Mouse (Mus musculus) kidney, adult 2 months (tissue): ENCODE results near the gene Dnajc8. TPM values are rescaled to one million over a fixed set of nuclear protein-coding genes. Genes with fewer than 3 reads are reported as not detected.
"Not testable (repeated sequence)": the region's sequence is repeated elsewhere in the genome, so short reads cannot be mapped to it uniquely, and the experiment has no call there.

Experiments
- DNase-seq: peaks from one replicate; pipeline ENCODE4 v3.0.0; 2021
- H3K27ac ChIP-seq: fragments of 200-500 bp; 2 replicates; pipeline ENCODE4 v1.5.1; 2012; ENCODE audit warnings: low read depth, low read length, control low read depth, inconsistent platforms; ENCODE audit not compliant: insufficient read depth
- H3K27me3 ChIP-seq: fragments of 200-500 bp; replicated peaks from 2 replicates; pipeline ENCODE4 v1.6.1; 2012; ENCODE audit warnings: mild to moderate bottlenecking, moderate library complexity, low read length, inconsistent platforms; ENCODE audit not compliant: control insufficient read depth, insufficient read depth
- H3K36me3 ChIP-seq: fragments of 200-500 bp; 2 replicates; pipeline ENCODE4 v1.6.1; 2012; ENCODE audit warnings: mild to moderate bottlenecking, moderate library complexity, low read length, inconsistent platforms; ENCODE audit not compliant: control insufficient read depth, insufficient read depth
- H3K4me1 ChIP-seq: fragments of 200-500 bp; 2 replicates; pipeline ENCODE4 v1.6.1; 2011; ENCODE audit warnings: low read length; ENCODE audit not compliant: control insufficient read depth, insufficient read depth
- H3K4me3 ChIP-seq: fragments of 200-500 bp; 2 replicates; pipeline ENCODE4 v1.5.1; 2011; ENCODE audit warnings: mild to moderate bottlenecking, low read depth, low read length, control low read depth; ENCODE audit not compliant: insufficient read depth
- CTCF ChIP-seq: fragments of 200-500 bp; conservative IDR thresholded peaks from 2 replicates; pipeline ENCODE4 v1.5.1; 2011; ENCODE audit warnings: low read depth, mild to moderate bottlenecking, control low read depth, low read length, moderate library complexity, mixed read lengths; ENCODE audit not compliant: insufficient read depth, insufficient read length
- POLR2A ChIP-seq: fragments of 200-500 bp; IDR thresholded peaks from one replicate; pipeline ENCODE4 v1.6.1; 2011; ENCODE audit warnings: low read depth, low read length, control low read depth
- WGBS: fragments of 180-500 bp; shearing (Covaris S2); methylation state at CpG from one replicate; pipeline ENCODE4 v1.1.7; 2018; 5-methylcytosine and 5-hydroxymethylcytosine counted together
- polyA plus RNA-seq: library from polyadenylated mRNA; depleted of rRNA; stranded (reverse); fragments of >200 nt; gene quantifications from 2 replicates; pipeline ENCODE4 v1.2.3, GENCODE M21; 2012

Dnajc8 gene
- polyA plus RNA-seq, 1 experiment: 32.2 TPM

DNA sequence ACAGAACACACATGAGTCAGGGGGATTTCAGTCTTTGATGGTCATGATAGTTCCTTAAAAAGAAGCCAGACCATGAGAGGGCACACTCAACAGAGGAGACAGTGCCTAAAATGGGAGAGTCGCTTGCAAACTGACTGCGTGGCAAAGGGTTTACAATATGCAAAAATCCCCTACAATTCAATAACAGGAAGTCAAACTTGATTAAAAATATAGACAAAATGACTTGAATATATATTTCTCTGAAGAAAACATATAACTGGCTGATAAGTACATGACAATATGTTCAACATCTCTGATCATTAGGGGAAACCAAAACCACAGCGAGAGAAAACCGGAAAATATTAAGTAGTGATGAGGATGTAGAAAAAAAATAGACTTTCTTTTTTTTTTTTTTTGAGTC lies 50.9 kb downstream of the Dnajc8 start:
- H3K27ac ChIP-seq: no peak overlapping the region
- no peaks in the 10 kb centered on the region for H3K27me3 ChIP-seq
- TF ChIP-seq CTCF: no peak
- H3K4me1 ChIP-seq: no peaks in the 10 kb centered on the region
- no peak for DNase-seq
- H3K36me3 ChIP-seq: no peaks in the 10 kb centered on the region
- no peak overlapping the region for H3K4me3 ChIP-seq
- WGBS: 93% methylated on average over 4 of the region's 4 CpGs

DNA sequence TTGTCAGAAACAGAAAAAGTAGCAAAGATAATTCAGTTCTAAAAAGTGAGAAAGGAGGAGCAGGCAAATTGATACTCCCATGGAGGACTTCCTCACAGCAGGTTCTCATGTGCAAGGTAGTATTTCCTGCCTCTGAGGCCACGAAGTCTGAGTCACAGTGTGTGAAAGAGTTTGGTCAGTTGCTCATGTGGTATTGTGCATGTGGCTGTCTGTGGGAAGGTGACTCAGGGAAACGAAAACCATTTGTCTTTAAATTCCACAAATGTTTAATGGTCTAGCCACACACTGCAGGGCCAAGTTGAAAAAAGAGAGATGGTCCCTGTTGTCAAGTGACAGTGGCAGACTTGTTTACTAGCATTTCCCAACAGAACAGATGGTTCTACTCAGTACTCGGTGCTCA lies 53.2 kb downstream of the Dnajc8 start:
- Histone ChIP-seq H3K27me3 (no peaks in the 10 kb centered on the region), H3K36me3 (no peaks in the 10 kb centered on the region), H3K27ac (no peak overlapping the region), H3K4me3 (no peak overlapping the region), H3K4me1 (no peaks in the 10 kb centered on the region)
- no peak for DNase-seq
- TF ChIP-seq POLR2A (no peak), CTCF (no peak)
- 71% methylated on average over 3 of the region's 3 CpGs for WGBS

DNA sequence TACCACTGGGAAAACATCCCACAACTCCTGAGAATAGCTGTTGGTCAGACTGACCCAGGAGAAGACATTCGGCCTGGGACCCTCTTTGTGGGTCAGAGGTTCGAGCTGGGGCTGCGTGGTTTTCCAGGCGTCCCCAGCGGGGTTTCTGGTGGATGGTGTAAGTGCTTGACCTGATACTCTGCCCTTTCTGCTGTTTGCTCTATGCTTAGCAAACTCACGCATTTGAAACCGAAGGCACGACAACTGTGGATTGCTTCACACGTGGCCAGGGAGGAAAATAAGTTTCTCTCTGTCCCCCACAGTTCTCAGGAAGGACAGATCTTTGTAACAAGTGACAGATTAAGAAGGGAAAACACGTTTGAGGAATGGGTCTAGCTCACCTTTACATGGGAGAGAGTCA lies 55.3 kb downstream of the Dnajc8 start:
- TF ChIP-seq POLR2A (no peak), CTCF (no peak)
- no peak overlapping the region for H3K4me3 ChIP-seq
- no peaks in the 10 kb centered on the region for H3K36me3 ChIP-seq
- H3K27me3 ChIP-seq: no peaks in the 10 kb centered on the region
- no peak for DNase-seq
- no peaks in the 10 kb centered on the region for H3K4me1 ChIP-seq
- WGBS: 89% methylated on average over 10 of the region's 10 CpGs
- no peak overlapping the region for H3K27ac ChIP-seq

DNA sequence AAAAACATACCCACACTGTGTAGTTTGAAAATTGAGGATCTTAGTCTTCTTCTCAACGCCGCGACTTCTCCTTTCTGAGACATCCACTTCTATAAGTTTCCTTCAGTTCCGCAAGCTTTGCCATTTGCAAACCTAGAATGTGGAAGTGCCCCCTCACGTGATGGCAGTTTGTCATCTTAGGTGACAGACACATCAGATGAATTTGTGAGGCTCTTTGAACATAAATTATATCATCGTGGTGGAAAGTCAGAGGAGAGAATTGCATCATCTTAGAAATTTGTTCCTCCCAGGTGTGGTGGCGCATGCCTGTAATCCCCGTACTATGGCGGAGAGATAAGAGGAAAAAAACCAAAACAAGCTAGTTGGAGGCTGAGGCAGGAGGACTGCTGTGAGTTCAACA lies 57.6 kb downstream of the Dnajc8 start:
- Histone ChIP-seq H3K27me3 (no peaks in the 10 kb centered on the region), H3K36me3 (no peaks in the 10 kb centered on the region), H3K4me1 (no peaks in the 10 kb centered on the region), H3K27ac (no peak overlapping the region), H3K4me3 (no peak overlapping the region)
- 88% methylated on average over 9 of the region's 9 CpGs for WGBS
- TF ChIP-seq CTCF: no peak
- TF ChIP-seq POLR2A: no peak
- peak; percentile 43 for DNase-seq

DNA sequence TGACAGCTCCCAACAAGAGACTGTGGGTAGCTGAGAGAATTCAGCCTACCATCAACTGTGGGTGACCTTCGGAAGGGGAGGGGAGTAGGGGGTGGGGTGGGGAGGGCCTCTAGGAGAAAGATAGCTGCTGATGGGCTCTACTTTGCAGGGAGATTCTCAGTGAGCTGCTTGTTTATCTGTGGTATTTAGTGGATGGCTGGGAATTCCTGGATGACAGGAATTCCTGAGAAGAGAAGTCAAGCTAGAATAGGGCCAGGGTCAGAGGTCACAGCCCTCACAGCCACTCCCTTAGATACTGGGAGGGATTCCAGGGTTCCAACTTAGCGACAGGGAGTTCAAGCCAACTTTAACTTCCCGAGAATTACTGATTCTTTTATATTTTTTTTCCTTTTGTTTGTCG lies 58.8 kb downstream of the Dnajc8 start:
- DNase-seq: peak; percentile 44
- no peak for TF ChIP-seq POLR2A
- Histone ChIP-seq H3K36me3 (no peaks in the 10 kb centered on the region), H3K4me3 (no peak overlapping the region), H3K27me3 (no peaks in the 10 kb centered on the region), H3K27ac (no peak overlapping the region), H3K4me1 (no peaks in the 10 kb centered on the region)
- 36% methylated on average over 4 of the region's 4 CpGs for WGBS

DNA sequence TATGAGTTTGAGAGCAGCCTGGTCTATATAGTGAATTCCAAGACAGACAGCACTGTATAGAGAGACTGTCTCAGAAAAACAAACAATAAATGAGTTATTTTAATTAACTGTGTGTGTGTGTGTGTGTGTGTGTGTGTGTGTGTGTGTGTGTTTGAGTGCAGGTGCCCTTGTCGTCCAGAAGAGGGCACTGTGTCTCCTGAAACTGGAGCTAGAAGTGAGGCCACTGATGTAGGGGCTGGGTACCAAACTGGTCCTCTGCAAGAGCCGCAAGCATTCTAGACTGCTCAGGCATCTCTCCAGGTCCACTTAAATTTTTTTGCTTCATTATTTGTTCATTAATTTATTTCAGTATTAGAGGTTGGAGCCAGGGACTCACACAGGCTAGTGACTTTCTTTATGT lies 63.5 kb downstream of the Dnajc8 start:
- TF ChIP-seq CTCF (no peak), POLR2A (no peak)
- Histone ChIP-seq H3K36me3 (no peaks in the 10 kb centered on the region), H3K27ac (no peak overlapping the region), H3K4me1 (no peaks in the 10 kb centered on the region), H3K4me3 (no peak overlapping the region), H3K27me3 (no peaks in the 10 kb centered on the region)
- 86% methylated on average over 2 of the region's 2 CpGs for WGBS
- no peak for DNase-seq

DNA sequence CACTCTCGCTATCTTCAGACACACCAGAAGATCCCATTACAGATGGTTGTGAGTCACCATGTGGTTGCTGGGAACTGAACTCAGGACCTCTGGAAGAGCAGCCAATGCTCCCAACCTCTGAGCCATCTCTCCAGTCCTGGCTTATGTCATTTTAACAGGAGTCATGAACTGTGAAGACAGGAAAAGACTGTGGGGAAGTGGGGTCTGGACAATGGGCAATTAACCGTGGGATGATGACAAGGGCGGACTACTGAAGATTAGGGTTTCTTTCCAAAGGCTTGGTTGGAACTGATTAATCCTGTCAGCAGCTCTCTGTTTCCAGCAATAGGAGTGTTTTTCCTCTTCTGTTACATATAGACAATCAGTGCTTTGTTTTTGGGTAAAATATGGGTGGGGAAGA lies 64.4 kb downstream of the Dnajc8 start:
- no peaks in the 10 kb centered on the region for H3K27me3 ChIP-seq
- H3K4me1 ChIP-seq: no peaks in the 10 kb centered on the region
- TF ChIP-seq CTCF (no peak), POLR2A (no peak)
- no peaks in the 10 kb centered on the region for H3K36me3 ChIP-seq
- 69% methylated on average over 3 of the region's 3 CpGs for WGBS
- H3K4me3 ChIP-seq: no peak overlapping the region
- no peak overlapping the region for H3K27ac ChIP-seq
- DNase-seq: no peak

DNA sequence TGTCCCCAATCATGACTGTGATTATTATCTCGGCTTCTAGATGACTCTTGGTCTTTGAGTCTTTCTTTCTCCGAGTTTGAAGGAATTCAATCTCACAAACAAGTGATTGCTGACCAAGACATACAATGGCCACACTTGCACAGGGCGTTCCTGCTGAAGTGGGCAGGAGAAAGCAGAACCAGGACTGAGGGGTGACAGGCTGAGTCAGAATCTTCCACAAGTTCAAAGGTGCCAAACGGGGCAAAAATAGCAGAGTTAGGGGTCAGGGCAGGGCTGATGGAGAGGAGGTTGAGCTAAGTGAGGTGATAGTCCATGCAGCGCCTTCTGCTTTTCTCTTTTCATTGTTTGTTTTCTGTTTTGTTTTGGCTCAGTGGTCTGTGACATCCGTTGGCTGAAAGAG lies 65.1 kb downstream of the Dnajc8 start:
- H3K27me3 ChIP-seq: no peaks in the 10 kb centered on the region
- TF ChIP-seq POLR2A (no peak), CTCF (no peak)
- no peaks in the 10 kb centered on the region for H3K36me3 ChIP-seq
- peak; percentile 19 for DNase-seq
- WGBS: 73% methylated on average over 6 of the region's 6 CpGs
- H3K27ac ChIP-seq: no peak overlapping the region
- no peaks in the 10 kb centered on the region for H3K4me1 ChIP-seq
- H3K4me3 ChIP-seq: no peak overlapping the region

DNA sequence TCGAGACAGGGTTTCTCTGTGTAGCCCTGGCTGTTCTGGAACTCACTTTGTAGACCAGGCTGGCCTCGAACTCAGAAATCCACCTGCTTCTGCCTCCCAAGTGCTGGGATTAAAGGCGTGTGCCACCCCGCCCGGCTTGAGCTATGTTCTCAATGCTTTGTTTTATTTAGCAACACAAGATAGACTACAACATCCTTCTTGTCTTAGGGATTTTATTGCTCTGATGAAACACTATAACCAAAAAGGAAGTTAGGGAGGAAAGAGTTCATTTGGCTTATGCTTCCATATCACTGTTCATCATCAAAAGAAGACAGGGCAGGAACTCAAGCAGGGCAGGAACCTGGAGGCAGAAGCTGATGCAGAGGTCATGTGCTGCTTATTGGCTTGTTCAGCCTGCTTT lies 65.9 kb downstream of the Dnajc8 start:
- not testable (repeated sequence) for H3K27me3 ChIP-seq, H3K36me3 ChIP-seq, H3K4me1 ChIP-seq, H3K4me3 ChIP-seq, H3K27ac ChIP-seq, DNase-seq
- 78% methylated on average over 5 of the region's 5 CpGs for WGBS
